Mouse (Mus musculus) heart, embryonic 11.5 days (tissue): ENCODE measurements around the gene Fam90a1b. TPM values are rescaled to one million over a fixed set of nuclear protein-coding genes. Genes with fewer than 3 reads are reported as not detected.

Experiments
- microRNA-seq: library from miRNA; unstranded; fragments of <30 nt; microRNA quantifications from one replicate; pipeline ENCODE4, GENCODE M21; 2016; ENCODE audit warnings: borderline number of aligned reads
- polyA plus RNA-seq: library from polyadenylated mRNA; unstranded; fragments of >200 nt; fragmentation: Nextera tagmentation; extraction: Ambion mirVana; gene quantifications from 2 replicates; pipeline ENCODE4 v1.2.1, GENCODE M21; 2014

Gene Fam90a1b
- polyA plus RNA-seq, 1 experiment from 2014 or later: 0.14 TPM

Small RNAs within 50 kb of the gene (microRNA-seq; reads per million reads assigned to microRNA genes)
- gene Gm44477: not detected

Other genes with a start within 250 kb of the Fam90a1b start
- 19.4 and 20.5 TPM in 2 replicates for gene Zfx, start 243.1 kb downstream of the Fam90a1b start, polyA plus RNA-seq
- gene Eif2s3x, start 153.9 kb downstream of the Fam90a1b start, polyA plus RNA-seq: 70.9 and 74.7 TPM in 2 replicates
- 4.4 and 5.2 TPM in 2 replicates for gene Klhl15, start 132.2 kb downstream of the Fam90a1b start, polyA plus RNA-seq
- gene Apoo, start 340 bp upstream of the Fam90a1b start, polyA plus RNA-seq: 151 and 162 TPM in 2 replicates
- gene Maged1, start 175.4 kb upstream of the Fam90a1b start, polyA plus RNA-seq: 516 and 576 TPM in 2 replicates